Mouse (Mus musculus): ENCODE data around the gene Vwa2. TPM values are rescaled to one million over a fixed set of nuclear protein-coding genes. Genes with fewer than 3 reads are reported as not detected.

The Vwa2 gene
- polyA plus RNA-seq (2021; fragmentation: Nextera tagmentation) = not detected in 2 replicates
- long read RNA-seq, experiment 1 = 0 reads
- long read RNA-seq, experiment 2 = 0 reads

GRCm38 (mm10) chr19:56873816-56874600, at the start of gene Vwa2:
Gene Vwa2, plus strand, starts transcription at chr19:56874249.

GRCm38 (mm10) chr19:56826047-56826631, 47.9 kb upstream of the Vwa2 start, which contains the start of gene Tdrd1:
Gene Tdrd1, plus strand, starts transcription at chr19:56826209.

Other genes starting within 250 kb of the Vwa2 start
- 2.6 and 2.9 TPM in 2 replicates for gene Adrb1, start 152.1 kb upstream of the Vwa2 start, polyA plus RNA-seq (2021; fragmentation: Nextera tagmentation)
- gene Ccdc186, start 52.1 kb upstream of the Vwa2 start, polyA plus RNA-seq (2021; fragmentation: Nextera tagmentation) = 17.0 and 18.4 TPM in 2 replicates
- 0.08 and 0.13 TPM in 2 replicates for gene Tdrd1, start 48.0 kb upstream of the Vwa2 start, polyA plus RNA-seq (2021; fragmentation: Nextera tagmentation)
- 3.7 and 4.1 TPM in 2 replicates for gene Afap1l2, start 134.0 kb downstream of the Vwa2 start, polyA plus RNA-seq (2021; fragmentation: Nextera tagmentation)

Measured in layer of hippocampus, adult 6 months (tissue).